Mouse (Mus musculus) thymus, adult 2 months (tissue): ENCODE data around the gene Rdh7.

Source experiments
- CTCF ChIP-seq: fragments of 200-500 bp; IDR thresholded peaks from 2 replicates; pipeline ENCODE4 v1.5.1; 2012; ENCODE audit warnings: mild to moderate bottlenecking, control low read depth, low read length, moderate library complexity, borderline replicate concordance; ENCODE audit not compliant: control insufficient read depth, poor library complexity, insufficient read depth; ENCODE audit errors: extremely low read depth
- POLR2A ChIP-seq: fragments of 200-500 bp; IDR thresholded peaks from 2 replicates; pipeline ENCODE4 v1.6.1; 2012; ENCODE audit warnings: mild to moderate bottlenecking, low read length, control low read depth, moderate library complexity; ENCODE audit not compliant: control insufficient read depth, poor library complexity, insufficient read depth; ENCODE audit errors: extremely low read depth

GRCm38 (mm10) chr10:127879155-127879688, 9.4 kb downstream of the Rdh7 start:
- TF ChIP-seq POLR2A = no peak
- TF ChIP-seq CTCF = no peak
